Mouse (Mus musculus) right cerebral cortex, postnatal 10 days (tissue): ENCODE measurements around the gene Zfp689.
"Not testable (repeated sequence)": the region's sequence is repeated elsewhere in the genome, so short reads cannot be mapped to it uniquely, and the experiment has no call there.

ENCODE experiments used
- DNase-seq, 2 experiments: peaks; one replicate each; pipeline ENCODE4 v3.0.0; 2021; ENCODE audit warnings: low spot score in 2 of 2

The Zfp689 gene

DNA sequence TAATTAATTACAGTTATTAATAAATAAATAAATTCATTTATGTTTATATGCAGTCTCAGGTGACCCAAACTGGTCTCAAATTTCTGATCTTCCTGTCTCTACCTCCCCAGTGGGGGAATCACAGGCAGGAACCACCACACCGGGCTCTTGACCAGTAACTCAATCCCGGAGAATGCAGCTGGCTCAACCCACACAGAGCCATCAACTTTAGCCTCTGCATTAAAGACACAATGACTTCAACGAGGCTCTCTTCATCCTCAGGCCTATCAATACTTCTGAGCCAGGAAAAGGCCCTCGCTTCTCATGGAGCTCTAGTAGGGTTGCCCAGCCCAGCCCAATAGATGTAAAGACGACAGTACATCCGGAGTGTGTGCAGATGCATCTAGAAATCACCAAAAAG, 44.9 kb downstream of the Zfp689 start:
- DNase-seq: not testable (repeated sequence)

DNA sequence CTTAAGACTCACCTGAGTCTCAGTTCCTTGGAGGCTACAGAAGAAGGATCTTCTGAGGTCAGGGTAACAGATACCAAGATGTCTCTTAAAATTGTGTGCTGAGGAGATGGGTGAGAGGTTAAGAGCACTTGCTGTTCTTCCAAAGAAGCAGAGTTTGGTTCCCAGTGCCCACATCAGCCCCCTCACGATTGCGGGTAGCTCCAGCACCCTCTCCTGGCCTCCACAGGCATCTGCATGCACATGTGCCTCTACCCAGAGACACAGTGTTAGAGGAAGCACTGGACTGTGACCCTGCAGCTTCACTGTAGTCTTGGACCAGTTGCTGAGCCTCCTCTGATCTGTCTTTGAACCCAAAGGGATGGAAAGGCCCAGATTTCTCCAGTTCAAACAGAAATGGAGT, 46.0 kb downstream of the Zfp689 start:
- no peak for DNase-seq

DNA sequence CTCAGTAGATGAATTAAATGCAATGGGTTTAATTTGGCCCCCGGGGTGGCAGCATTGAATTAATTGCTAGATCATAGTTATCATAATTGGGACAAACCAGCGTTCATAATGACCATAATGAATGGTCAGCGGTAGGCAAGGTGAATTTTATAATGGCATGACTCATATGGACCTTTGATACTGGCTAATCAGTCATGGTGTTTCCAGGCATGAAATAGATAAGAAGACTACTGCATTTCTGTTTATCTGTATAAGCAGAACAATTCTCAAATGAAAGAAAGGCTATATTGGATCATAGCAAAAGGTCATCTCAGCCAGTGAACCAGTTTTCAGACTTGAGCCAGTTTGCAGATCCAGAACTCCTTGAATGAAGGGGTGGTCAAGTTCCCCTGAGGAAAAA, 48.6 kb downstream of the Zfp689 start:
- no peak for DNase-seq

DNA sequence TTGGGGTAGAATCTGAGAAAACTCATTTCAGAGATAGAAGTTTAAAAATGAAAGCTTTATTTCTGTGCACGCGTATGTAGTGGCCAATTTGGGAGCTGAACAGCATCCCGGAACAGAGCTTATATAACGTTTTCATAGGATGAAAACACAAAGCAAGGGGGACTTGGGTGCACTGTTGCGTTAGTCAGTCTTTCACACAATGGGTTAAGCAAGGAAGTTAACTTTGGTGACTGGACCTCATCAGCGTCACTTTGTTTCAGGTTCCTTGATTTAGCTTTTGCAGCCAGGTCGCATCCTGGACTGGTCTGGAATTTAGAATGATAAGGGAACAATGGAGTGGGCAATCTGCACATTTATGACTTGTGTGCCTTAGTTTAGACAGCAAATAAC, 55.0 kb downstream of the Zfp689 start:
- DNase-seq: no peak

DNA sequence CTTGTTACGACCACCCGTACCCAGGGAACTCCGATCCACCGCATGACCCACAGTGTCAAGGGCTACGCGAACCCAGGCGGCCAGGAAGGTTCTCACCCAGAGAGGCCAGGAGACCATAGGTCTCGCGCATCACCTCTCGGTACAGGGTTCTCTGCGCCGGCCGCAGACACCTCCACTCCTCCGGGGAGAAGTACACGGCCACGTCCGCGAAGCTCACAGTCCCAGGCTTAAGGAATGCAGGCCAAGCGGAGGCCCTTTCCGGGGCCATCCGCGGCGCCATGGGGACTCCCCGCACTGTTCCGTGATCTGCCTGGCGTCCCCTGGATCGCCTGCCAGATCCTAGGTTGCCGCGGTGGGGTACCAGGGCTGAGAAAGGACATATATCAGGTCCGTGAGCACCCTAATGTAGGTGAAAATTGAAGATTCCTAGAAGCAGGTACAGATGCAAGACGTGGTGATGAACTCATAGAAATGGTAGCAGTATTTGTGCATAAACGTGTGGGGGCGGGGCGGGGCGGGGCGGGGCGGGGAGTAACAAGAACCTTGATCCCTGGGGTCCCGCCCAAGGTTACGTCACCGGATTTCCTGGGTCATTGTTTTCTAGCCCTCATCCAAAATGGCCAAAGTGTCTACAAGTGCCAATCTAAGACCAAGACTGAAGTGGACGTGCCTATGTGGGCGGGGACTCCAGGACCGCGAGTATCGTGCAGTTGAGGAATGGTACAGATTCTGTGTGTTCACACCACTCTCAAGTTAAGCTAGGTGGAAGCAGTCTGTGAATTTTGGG, 55.6 kb downstream of the Zfp689 start, which contains the start of gene E430018J23Rik:
E430018J23Rik (minus strand) TSS at position 473 of the 787 bp plus-strand sequence.
- peak; percentile 97 to 98 for DNase-seq

DNA sequence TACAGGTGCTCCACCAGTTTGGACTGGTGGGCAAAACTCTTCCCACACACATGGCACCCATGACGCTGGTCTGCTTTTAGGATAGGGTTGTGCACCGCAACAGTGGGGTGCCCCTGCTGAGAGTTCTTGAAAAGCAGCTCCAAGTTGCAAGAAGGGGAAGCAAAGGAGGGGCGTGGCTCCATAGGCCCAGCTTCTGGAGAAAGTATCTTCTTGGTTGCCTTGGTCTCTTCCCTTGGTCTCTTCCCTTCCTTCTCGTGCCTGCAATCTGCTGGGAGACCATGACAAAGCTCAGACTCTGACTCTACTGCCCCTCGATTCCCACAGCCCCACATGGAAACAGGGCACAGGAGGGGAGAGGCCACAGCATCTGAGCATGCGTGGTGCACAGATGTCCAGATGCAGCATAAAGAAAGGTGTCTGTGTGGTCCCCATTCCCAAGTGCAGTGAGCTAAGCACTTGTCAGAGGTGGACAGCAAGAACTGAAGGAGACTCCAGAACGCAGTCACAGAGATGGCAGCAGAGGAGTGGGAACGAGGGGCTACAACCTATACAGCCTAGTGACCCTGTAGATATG, 56.6 kb downstream of the Zfp689 start:
- no peak for DNase-seq
